Mouse (Mus musculus): Measurements from ENCODE around the gene Bcl7a. TPM values are rescaled to one million over a fixed set of nuclear protein-coding genes. Genes with fewer than 3 reads are reported as not detected.

Gene Bcl7a
- total RNA-seq, 2 experiments from 2014 or later: 67.4 to 70.2 TPM

DNA sequence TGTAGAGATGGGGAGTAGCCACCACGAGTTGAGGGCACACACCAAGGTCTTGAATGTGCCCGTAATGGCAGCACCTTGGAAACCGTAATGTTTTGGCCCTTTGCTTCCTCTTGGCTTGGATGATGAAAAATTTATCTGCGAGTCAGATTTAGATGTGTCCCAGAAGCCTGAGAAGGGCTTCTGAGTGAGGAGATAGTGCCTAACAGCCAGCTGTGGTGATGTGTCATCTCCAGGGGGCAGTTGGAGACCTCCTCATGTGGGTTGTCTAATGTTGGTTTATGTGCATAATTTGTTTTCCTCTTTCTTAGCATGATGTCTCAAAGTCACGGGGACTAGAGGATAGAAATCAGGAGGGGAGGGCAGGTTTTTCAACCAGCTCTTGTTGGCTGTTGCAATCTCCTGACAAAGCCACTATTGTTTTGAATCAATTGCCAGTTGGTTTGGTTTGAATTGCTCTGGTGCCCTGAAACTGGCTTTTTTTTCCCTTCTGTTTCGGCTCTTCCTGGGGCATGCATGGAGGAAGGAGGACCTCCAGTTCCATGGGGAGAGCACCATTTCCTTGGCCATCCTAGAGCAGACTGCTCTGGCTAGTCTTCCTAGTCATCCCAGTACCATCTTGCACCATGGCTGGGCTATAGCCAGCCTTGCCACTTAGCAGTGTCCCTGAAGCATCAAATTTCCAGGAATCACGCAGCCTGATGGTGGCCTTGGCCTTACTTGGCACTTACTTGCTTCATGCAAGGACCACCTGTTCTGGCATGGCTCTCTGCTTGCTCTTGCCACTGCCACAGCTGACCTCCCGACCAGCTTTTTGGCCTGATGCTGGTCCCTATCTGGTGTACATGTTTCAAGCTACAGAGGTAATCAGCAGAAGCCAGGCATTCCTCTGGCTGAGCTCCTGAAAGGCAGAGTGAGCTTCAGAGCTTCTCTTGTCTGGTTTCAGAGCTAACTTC is 73.2 kb downstream of the Bcl7a start:
- TF ChIP-seq CTCF (conservative IDR thresholded peaks at IDR 0.05): no peak
- no peak overlapping the region for H3K4me3 ChIP-seq
- DNase-seq (ENCODE audit: low spot score in 2 of 2): no peak
- peak overlapping the region; percentile 64 for H3K27ac ChIP-seq

GRCm38 (mm10) chr5:123423885-123424284 is 80.3 kb downstream of the Bcl7a start:
- no peak overlapping the region for H3K4me3 ChIP-seq
- TF ChIP-seq CTCF (conservative IDR thresholded peaks at IDR 0.05): no peak
- DNase-seq (ENCODE audit: low spot score in 2 of 2): no peak
- H3K27ac ChIP-seq: no peak overlapping the region

Other genes starting within 250 kb of the Bcl7a start
- gene Rhof, start 211.1 kb upstream of the Bcl7a start, total RNA-seq (2021): 10 to 100 TPM; 43.3 to 46.3 TPM
- gene Setd1b, start 201.6 kb upstream of the Bcl7a start, total RNA-seq (2021): 10 to 100 TPM; 31.2 to 39.4 TPM
- gene Psmd9, start 174.4 kb upstream of the Bcl7a start, total RNA-seq (2021): 10 to 100 TPM; 27.8 to 30.4 TPM
- not detected for gene Hpd, start 161.1 kb upstream of the Bcl7a start, total RNA-seq (2021)
- gene Wdr66, start 91.7 kb upstream of the Bcl7a start, total RNA-seq (2021): 1 to 10 TPM; 4.5 to 5.6 TPM
- 10 to 100 TPM; 17.7 to 18.3 TPM for gene Mlxip, start 51.0 kb downstream of the Bcl7a start, total RNA-seq (2021)
- 1 to 10 TPM in 1 of 2 experiments, under 1 TPM in 1; 0.39 to 1.0 TPM for gene Lrrc43, start 145.5 kb downstream of the Bcl7a start, total RNA-seq (2021)
- gene Il31, start 145.7 kb downstream of the Bcl7a start, total RNA-seq (2021): not detected
- 1 to 10 TPM; 1.2 TPM for gene B3gnt4, start 166.6 kb downstream of the Bcl7a start, total RNA-seq (2021)
- gene Diablo, start 180.3 kb downstream of the Bcl7a start, total RNA-seq (2021): 10 to 100 TPM; 33.3 to 35.4 TPM
- 1 to 10 TPM; 4.9 to 8.6 TPM for gene Gm49027, start 181.7 kb downstream of the Bcl7a start, total RNA-seq (2021)
- 10 to 100 TPM; 87.1 to 87.4 TPM for gene Vps33a, start 229.2 kb downstream of the Bcl7a start, total RNA-seq (2021)

Data from layer of hippocampus, adult 2 months (tissue).